Mouse (Mus musculus): ENCODE data around the gene Hivep3.
A peak's percentile ranks its signal among the peaks of the same experiment; 100 is the strongest.

Hivep3 gene

GRCm38 (mm10) chr4:120145931-120146330 is 412.3 kb downstream of the Hivep3 start:
- DNase-seq (ENCODE audit: low spot score in 2 of 2): no peak

- DNase-seq (ENCODE audit: low spot score in 2 of 2): peak; percentile 87 to 91
Observed at GRCm38 (mm10) chr4:120148291-120149141, 414.9 kb downstream of the Hivep3 start.

- DNase-seq (ENCODE audit: low spot score in 2 of 2): no peak
Observed at GRCm38 (mm10) chr4:120149142-120149524, 415.5 kb downstream of the Hivep3 start.

GRCm38 (mm10) chr4:120150345-120150920 is 416.8 kb downstream of the Hivep3 start:
- no peak for DNase-seq (ENCODE audit: low spot score in 2 of 2)

GRCm38 (mm10) chr4:120151906-120152305 is 418.3 kb downstream of the Hivep3 start:
- no peak for DNase-seq (ENCODE audit: low spot score in 2 of 2)

- DNase-seq (ENCODE audit: low spot score in 2 of 2): no peak
Observed at GRCm38 (mm10) chr4:120152648-120153047, 419.1 kb downstream of the Hivep3 start.

- DNase-seq (ENCODE audit: low spot score in 2 of 2): no peak
Observed at GRCm38 (mm10) chr4:120153736-120154135, 420.2 kb downstream of the Hivep3 start.

- no peak for DNase-seq (ENCODE audit: low spot score in 2 of 2)
Observed at GRCm38 (mm10) chr4:120158714-120159310, 425.2 kb downstream of the Hivep3 start.

GRCm38 (mm10) chr4:120161166-120161949 is 427.8 kb downstream of the Hivep3 start, which contains the start of gene Edn2:
TSS of gene Edn2 (plus strand) at chr4:120161206.
- DNase-seq (ENCODE audit: low spot score in 2 of 2): no peak

- no peak for DNase-seq (ENCODE audit: low spot score in 2 of 2)
Observed at GRCm38 (mm10) chr4:120162586-120162985, 429.0 kb downstream of the Hivep3 start.

- peak; percentile 62 to 69 for DNase-seq (ENCODE audit: low spot score in 2 of 2)
Observed at GRCm38 (mm10) chr4:120163242-120163641, 429.7 kb downstream of the Hivep3 start.

- DNase-seq (ENCODE audit: low spot score in 2 of 2): no peak
Observed at GRCm38 (mm10) chr4:120164316-120164715, 430.7 kb downstream of the Hivep3 start.

- DNase-seq (ENCODE audit: low spot score in 2 of 2): no peak
Observed at GRCm38 (mm10) chr4:120167778-120168177, 434.2 kb downstream of the Hivep3 start.

GRCm38 (mm10) chr4:120168346-120168745 is 434.8 kb downstream of the Hivep3 start:
- DNase-seq (ENCODE audit: low spot score in 2 of 2): no peak

- no peak for DNase-seq (ENCODE audit: low spot score in 2 of 2)
Observed at GRCm38 (mm10) chr4:120170387-120170936, 436.9 kb downstream of the Hivep3 start.

- peak; percentile 20 to 24 for DNase-seq (ENCODE audit: low spot score in 2 of 2)
Observed at GRCm38 (mm10) chr4:120172050-120172684, 438.6 kb downstream of the Hivep3 start.

GRCm38 (mm10) chr4:120179123-120179522 is 445.5 kb downstream of the Hivep3 start:
- DNase-seq (ENCODE audit: low spot score in 2 of 2): no peak

- no peak for DNase-seq (ENCODE audit: low spot score in 2 of 2)
Observed at GRCm38 (mm10) chr4:120180535-120180934, 447.0 kb downstream of the Hivep3 start.

GRCm38 (mm10) chr4:120184374-120184991 is 450.9 kb downstream of the Hivep3 start:
- no peak for DNase-seq (ENCODE audit: low spot score in 2 of 2)

GRCm38 (mm10) chr4:120186441-120186840 is 452.9 kb downstream of the Hivep3 start:
- no peak for DNase-seq (ENCODE audit: low spot score in 2 of 2)

GRCm38 (mm10) chr4:120186934-120187333 is 453.4 kb downstream of the Hivep3 start:
- DNase-seq (ENCODE audit: low spot score in 2 of 2): no peak

Measured in right cerebral cortex, adult 2 months (tissue).